Mouse (Mus musculus) T-helper 2 cell (primary cell): ENCODE results near the gene Ppfia1.

ENCODE experiments used
- in situ Hi-C: fragments of 300-600 bp; cut with MboI, MseI; formaldehyde crosslinking; loops from one replicate; pipeline ENCODE4 v1.15.1; 2025; ENCODE audit warnings: high pct_unique_total_duplicates

Gene Ppfia1

GRCm38 (mm10) chr7:144489067-144489774 lies 64.3 kb downstream of the Ppfia1 start:
- in situ Hi-C loops = no loop called here

- in situ Hi-C loops = no loop called here
Observed at GRCm38 (mm10) chr7:144480314-144480713, 73.2 kb downstream of the Ppfia1 start.

DNA sequence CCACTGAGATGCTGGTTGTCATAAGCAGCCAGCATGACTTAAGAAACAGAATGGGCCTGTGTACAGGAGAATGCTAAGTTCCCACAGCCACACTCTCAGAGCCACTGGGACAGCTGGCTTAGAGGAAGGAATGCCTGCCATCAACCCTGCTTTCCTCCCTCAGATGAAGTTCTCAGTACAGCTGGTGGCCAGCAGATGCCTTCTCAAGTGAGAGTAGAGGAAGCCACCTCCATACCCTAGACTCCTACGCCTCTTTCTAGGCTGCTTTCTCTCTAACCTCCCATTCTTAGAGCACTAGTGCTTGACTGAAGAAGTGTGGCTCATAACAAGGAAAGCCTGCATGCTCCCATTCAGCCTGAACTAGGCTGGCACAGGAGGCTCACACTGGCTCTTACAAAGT lies 74.0 kb downstream of the Ppfia1 start:
- in situ Hi-C loops = no loop called here

- in situ Hi-C loops = no loop called here
Observed at GRCm38 (mm10) chr7:144475741-144476140, 77.8 kb downstream of the Ppfia1 start.

- in situ Hi-C loops = no loop called here
Observed at GRCm38 (mm10) chr7:144473486-144473885, 80.0 kb downstream of the Ppfia1 start.

DNA sequence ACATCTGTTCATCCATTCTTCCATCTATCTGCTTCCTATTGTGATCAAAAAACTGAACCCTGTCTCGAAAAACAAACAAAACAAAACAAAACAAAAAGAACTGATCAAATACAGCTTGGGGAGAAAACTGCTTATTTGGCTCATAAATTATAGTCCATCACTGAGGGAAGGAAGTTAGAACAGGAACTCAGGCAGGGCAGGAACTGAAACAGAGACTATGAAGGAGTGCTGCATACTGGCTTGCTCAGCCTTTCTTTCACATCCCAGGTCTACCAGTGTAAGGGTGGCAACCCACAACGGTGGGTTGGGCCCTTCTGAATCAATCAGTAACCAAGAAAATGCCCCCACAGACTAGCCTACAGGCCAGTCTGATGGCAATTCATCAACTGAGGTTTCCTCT lies 82.4 kb downstream of the Ppfia1 start:
- in situ Hi-C loops = no loop called here

GRCm38 (mm10) chr7:144470545-144471059 lies 82.9 kb downstream of the Ppfia1 start, which contains the start of gene Cttn:
TSS of gene Cttn (minus strand) at chr7:144471009.
- in situ Hi-C loops = no loop called here

GRCm38 (mm10) chr7:144469908-144470544 lies 83.5 kb downstream of the Ppfia1 start:
- in situ Hi-C loops = no loop called here

GRCm38 (mm10) chr7:144469181-144469641 lies 84.3 kb downstream of the Ppfia1 start:
- in situ Hi-C loops = no loop called here

GRCm38 (mm10) chr7:144468741-144469140 lies 84.8 kb downstream of the Ppfia1 start:
- in situ Hi-C loops = no loop called here

DNA sequence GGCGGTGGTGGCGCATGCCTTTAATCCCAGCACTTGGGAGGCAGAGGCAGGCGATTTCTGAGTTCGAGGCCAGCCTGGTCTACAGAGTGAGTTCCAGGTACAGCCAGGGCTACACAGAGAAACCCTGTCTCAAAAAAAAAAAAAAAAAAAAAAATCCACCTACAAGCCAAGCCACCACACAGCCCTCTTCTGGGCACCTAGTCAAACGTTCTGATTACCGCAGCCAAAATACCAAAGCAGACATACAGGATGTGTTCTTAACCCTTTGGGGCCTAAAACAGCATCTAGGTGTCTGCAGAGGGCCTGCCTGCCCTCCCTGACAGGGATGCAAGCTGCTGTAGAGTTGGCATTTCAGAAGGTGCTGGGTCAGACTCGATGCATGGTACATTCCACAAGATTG lies 91.0 kb downstream of the Ppfia1 start:
- in situ Hi-C loops = no loop called here

DNA sequence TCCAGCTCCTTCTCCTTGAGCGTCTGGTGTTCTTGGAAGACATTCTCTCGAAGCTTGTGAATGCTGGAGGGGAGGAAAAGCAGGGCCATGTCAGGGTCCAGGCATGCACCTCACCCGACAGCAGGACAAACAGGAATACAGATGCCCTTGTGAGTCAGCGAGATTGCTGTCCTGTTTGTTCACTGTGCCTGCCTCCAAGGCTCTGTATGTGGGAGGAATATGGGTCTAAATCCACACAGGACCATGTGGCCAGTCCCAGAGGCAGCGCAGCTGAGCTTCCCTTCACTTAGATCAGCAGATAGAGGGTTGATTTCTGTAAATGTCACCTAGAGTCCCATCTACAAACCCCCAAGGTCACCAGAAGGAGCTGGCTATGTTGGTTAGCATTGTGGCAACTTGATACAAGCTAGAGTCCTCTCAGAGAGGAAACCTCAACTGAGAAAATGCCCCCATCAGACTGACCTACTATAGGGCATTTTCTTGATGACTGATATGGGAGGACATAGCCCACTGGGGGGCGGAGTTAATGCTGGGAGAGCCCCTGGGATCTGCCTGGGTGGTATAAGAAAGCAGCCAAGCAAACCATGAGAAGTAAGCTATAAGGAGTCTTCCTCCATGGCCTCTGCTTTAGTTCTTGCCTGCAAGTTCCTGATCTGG lies 92.2 kb downstream of the Ppfia1 start:
- in situ Hi-C loops = no loop called here

- in situ Hi-C loops = no loop called here
Observed at GRCm38 (mm10) chr7:144458881-144459280, 94.6 kb downstream of the Ppfia1 start.

- in situ Hi-C loops = no loop called here
Observed at GRCm38 (mm10) chr7:144450661-144451060, 102.9 kb downstream of the Ppfia1 start.

DNA sequence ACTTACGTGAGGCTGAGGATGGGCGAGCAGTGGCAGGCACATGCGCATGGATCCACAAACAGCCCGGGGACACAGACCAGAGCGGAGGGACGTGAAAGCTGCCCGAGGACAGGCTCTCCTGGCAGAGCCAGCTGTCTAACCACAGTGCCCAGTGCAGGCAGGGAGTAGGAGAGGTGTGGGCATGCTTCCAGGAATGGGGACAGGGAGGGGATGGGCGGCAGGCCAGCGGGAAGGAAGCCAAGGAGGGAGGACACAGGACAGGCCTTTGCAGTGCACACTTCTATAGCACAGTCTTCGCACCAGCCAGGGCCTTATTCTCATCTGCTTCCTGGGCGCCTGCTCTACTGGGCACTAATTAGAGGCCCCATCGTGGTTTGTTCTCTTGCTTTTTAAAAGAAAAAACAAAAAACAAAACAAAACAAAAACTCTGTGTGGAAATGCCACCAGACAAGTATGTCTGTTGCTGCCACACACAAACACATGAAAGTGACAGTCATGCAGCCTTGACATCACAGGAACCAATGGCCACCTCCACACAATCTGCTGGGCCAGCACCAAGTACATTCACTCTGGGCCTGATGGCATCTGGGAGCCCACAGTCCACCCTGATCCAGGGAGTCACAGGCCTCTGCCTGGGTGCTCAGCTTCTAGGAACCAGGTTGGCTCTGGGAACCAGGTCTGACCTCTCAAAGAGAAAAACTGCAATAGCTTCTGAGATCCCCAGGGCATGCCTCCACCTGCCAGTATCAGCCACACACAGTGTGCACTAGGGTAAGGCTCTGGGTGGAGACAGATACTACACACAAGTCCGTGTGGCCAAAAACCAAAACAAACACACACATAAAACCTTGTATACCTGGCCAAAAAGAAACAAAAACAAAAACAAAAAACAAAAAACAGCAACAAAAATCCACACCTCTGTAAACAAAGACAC lies 103.6 kb downstream of the Ppfia1 start:
- in situ Hi-C loops = no loop called here

DNA sequence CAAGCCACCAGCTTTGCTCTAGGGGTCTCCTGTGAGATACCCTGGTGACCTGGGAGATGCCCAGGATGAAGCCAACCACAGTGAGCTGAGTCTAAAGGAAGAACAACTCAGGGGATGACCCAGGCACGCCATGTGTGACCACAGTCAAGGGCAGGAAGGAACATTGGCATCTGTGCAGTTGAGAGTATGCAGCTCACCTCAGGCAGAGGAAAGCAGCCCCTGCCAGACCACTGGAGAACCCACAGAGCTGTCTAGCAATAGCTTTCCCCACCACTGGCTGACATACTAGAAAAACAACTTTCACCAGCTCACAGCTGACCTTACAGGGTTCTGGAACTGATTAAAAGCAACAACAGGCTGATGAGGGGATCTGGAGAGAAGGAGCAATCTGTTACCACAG lies 105.3 kb downstream of the Ppfia1 start:
- in situ Hi-C loops = no loop called here

GRCm38 (mm10) chr7:144447146-144447545 lies 106.4 kb downstream of the Ppfia1 start:
- in situ Hi-C loops = no loop called here

- in situ Hi-C loops = no loop called here
Observed at GRCm38 (mm10) chr7:144444788-144445187, 108.7 kb downstream of the Ppfia1 start.

GRCm38 (mm10) chr7:144441976-144442375 lies 111.6 kb downstream of the Ppfia1 start:
- in situ Hi-C loops = no loop called here

GRCm38 (mm10) chr7:144441466-144441865 lies 112.1 kb downstream of the Ppfia1 start:
- in situ Hi-C loops = no loop called here

DNA sequence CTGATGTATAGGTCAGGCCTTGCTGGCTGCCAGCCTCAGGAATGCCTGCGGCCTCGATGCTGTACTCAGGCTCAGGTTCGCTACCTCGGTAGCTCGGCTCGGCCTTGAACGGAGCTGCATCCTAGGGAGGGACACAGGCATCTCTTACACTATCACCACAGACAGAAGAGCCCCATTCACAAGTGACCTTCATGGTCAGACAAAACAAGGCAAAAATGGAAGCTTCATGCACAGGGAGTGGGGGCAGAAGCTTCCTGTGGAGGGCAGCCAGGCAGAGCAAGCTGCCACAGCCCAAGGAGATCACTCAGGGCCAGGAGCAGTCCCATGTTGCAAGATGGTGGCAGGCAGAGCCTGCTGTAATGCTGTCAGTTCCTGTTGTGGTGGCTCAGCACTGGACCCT lies 114.7 kb downstream of the Ppfia1 start:
- in situ Hi-C loops = no loop called here
